Mouse (Mus musculus) adrenal gland, adult (tissue): ENCODE results near the gene C8g.

Source experiments
- DNase-seq, 2 experiments: peaks; one replicate each; pipeline ENCODE4 v3.0.0; 2022 to 2023; ENCODE audit warnings: low spot score in 1 of 2; ENCODE audit not compliant: inconsistent age in 2 of 2

C8g gene

DNA sequence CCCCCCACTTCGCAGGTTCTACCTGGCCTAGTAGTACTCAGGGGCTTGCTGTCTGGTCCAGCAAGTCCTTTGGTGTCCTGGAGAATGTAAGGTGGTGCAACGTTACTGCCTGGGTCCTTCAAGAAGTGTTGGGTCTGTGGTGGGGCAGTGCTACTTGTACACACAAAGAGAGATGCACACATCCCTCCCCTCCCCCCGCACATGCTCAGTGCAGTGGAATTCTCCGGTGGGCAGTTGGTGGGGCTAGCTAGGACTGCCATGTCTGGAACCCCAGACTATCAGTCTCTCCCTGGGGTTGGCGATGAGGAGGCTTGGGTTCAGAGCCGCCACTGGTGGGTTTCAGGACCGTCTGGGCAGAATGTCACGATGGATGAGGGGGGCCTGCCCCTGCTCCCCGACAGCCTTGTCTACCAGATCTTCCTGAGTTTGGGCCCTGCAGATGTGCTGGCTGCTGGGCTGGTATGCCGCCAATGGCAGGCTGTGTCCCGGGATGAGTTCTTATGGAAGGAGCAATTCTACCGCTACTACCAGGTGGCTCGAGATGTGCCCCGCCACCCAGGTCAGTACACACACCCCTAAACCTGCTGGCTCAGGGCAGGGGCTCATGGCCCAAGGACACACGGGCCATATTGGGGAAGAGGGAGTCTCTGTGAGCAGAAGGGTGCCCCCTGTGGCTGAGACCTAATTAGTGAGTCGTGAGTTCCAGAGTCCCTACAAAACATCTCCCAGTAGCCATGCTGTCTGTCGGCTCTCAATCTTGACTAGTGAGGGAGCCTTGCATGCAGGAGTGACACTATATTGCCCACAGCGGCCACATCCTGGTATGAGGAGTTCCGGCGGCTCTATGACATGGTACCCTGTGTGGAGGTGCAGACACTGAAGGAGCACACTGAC, at the start of gene C8g:
Gene C8g (minus strand): TSS at position 127 of the 894 bp plus-strand sequence.
- peak in 1 of 2 experiments; percentile 60 for DNase-seq

DNA sequence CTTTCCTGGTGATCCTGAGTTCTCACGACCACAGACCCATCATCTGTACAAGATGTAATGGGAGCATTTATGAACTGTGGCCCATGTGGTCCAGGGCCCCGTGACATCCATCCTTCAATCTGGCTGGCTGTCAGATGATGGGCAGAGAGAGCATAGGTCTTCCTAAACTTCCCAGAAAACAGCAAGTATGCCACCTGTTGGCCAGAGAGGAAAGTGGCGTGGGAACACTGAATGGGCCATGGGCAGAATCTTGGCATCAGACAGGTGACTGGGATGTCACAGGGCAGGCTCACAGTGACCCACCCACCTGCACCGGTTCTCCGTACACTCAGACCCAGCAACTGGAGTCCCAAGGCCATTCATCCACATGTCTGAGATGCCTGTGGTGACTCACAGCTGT, 49.7 kb upstream of the C8g start:
- DNase-seq: peak; percentile 70 to 88

DNA sequence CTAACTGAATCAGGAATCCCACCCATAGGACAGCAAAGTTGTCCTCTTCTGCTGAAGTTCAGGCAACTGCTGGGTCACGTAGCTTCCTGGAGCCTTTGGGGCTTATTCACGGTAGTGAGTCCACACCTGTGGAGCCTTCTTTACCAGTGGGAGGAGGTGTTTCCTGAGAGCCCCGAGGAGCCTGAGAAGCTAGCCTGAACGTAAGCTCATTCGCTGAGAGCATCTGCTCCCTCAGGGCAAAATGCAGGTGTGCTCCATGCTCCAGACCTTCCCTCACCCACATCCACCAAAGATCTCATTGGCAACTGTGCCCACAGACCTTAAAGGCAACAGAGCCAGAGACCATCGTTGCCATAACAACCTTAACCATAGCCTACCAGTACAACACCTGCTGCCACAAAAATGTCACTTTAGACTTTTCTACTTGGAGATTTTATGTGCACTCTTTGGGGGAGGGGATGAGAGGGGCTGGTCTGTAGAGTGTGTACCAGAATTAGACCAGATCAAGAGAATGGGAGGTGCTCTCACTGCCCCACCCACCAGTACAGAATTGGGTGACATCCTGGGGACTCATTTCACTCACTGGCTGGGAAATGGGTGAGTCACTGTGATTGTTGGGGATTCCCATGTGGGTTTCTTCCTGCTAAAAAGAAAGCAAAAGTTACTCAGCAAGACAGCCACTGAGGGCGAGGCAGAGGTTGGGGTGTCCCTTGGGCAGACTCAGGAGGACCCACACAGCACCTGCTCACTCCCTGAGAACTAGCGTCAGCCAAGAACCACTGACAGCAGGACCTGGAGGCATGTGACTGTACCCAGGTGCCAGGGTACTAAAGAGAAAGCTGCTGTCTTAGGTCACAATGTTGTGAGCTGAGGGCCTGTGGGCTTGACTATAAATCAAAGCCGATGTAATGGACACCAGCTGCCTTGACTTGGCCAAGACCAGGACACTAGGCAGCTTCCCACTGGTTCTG, 47.8 kb upstream of the C8g start:
- no peak for DNase-seq

DNA sequence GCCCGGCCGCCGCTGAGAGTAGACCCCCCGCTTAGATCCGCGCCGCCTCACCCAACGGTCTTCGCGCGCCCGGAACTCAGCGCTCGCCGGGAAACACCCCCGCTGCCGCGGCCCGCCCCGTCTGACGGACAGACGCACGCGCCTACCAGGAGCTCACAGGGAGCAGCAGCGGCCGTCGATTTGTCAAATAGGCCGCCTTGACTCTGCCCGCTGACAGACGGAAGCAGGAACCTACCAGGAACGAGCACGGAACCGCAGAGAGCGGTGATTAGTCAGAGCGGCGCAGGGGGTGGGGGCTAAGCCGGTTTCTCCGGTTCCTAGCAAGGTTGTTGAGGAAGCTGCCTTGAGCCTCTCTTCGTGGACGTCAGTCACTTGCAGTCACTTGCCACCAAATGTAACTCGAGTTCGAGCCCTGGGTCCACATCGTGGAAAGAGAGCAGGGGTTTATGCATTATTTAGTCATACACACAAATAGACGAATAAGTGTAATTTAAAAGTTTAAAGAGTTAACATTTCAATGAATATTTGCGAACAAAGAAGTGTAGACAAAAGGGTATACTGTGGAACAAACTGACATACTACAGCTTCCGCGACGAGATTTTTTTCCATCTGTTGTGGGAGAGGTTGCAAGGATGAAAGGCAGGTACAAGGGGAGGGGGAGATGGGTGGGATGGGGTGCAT, 45.4 kb upstream of the C8g start, which contains the start of gene Traf2:
Gene Traf2 (minus strand): TSS at position 130 of the 681 bp plus-strand sequence.
- peak; percentile 99 for DNase-seq

DNA sequence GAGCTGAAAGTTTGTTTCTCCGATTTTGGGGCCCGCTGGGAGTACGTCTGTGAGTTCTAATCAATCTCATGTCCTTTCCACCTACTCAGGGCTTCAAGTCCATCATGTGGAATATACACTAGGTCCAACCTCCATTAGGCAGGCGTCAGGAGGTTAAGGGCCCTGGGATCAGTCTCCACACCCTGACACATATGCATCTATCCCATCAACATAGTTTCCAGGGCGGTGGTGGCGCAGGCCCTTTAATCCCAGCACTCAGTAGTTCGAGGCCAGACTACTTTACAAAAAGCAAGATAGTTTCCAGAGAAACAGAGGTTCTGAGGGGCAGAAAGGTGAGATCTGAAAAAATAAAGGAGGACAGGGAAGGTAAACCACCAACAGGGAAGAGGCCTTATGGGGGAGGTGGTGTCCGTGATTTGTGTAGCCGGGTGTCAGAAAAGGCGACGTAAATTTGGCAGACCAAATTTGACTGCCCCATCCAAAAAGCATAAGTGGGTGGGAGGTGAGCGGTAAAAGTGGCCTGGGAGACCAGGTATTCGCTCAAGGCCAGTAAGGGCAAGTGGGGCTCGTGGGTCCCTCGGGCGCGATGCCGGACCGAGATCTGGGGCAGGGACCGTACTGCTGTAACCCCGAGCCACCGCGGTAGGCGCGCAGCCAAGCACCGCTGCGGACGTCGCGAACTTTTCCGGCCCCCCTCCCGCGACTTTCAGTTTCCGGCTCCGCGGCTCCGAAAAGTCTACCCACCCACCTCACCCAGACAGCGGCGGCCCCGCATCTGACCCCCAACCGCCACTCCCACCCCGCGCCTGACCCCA, 44.7 kb upstream of the C8g start:
- DNase-seq: no peak

DNA sequence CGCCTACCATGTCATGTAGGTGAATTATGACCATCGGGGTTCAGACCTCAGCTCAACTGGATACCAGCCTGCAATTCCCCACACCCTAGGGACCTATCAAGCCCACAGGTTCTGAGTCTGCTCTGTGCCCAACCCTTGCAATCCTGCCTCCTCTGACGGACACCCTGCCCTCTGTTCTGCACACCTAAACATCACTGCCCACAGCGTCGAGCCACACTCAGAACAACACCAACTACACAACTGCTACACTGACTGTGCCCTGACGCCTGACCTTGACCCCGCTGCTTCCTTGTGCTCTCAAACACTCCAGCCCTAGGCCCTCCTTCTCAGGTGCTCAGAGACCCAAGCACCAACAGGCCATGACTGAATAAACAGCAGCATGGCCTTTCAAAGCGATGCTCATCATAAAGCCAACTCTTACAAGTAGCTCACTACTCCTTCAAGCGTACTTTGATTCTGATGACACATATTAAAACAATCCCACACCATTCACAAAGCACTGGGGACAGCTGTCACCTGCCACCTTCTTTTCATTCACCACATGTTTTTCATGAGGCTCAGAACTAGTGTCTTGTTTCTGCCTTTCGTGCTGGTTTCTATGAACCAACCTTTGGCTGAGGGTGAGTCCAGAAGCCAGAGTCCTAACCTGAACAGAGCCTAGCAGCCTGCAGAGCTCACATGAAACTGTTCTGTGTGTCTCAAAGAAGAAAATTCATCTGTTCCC, 40.3 kb upstream of the C8g start:
- DNase-seq: peak in 1 of 2 experiments; percentile 53

DNA sequence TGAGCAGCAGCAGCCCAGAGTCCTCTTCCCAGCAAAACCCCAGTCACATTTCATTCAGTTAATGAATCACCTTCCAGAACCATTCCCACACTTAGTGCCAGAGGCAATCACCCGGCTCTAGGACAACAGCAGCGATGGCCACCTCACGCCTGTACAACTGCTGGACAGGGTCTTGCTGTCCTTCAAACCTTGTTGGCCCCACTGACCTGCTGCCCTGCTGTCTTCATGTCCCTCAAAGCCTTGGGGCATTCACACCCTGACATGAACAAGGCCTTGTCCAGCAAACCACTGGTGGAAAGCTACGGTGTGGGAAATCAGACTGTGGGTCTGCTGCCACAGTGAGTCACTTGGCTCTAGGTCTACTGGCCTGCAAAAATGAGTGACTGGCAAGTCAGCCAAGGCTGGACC, 39.0 kb upstream of the C8g start:
- peak; percentile 60 to 88 for DNase-seq

DNA sequence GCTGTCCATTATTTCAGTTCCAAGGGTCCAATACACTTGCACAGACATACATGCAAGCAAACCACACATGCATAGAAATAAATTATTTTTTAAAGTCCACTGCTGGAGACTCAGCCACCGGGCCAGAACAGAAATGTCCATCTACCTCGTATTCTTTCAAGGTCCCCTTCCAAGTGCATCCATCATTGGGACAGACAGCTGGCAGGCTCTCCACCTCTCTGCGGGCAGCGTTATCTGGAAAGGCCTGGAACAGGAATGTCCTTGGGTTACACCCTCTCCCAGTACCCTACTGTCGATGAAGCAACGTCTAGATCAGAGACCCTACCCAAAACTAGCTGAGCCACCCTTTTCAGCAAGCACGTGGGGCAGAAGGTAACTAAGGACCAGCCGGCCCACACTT, 35.0 kb upstream of the C8g start:
- peak; percentile 88 to 92 for DNase-seq

DNA sequence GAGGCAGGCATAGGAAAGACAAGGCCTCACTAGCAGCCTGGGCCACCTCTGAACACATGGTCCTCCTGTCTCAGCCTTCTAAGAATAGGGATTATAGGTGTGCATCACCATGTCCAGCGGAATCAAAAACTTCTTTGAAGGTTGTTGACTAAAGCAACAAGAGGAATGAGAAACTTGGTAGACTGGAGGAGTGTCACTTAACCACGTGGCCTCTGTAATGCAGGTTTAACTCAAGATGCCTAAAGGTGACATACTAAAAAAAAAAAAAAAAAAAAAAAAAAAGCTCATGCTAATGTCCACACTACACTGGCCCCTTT, 33.3 kb upstream of the C8g start:
- DNase-seq: no peak

DNA sequence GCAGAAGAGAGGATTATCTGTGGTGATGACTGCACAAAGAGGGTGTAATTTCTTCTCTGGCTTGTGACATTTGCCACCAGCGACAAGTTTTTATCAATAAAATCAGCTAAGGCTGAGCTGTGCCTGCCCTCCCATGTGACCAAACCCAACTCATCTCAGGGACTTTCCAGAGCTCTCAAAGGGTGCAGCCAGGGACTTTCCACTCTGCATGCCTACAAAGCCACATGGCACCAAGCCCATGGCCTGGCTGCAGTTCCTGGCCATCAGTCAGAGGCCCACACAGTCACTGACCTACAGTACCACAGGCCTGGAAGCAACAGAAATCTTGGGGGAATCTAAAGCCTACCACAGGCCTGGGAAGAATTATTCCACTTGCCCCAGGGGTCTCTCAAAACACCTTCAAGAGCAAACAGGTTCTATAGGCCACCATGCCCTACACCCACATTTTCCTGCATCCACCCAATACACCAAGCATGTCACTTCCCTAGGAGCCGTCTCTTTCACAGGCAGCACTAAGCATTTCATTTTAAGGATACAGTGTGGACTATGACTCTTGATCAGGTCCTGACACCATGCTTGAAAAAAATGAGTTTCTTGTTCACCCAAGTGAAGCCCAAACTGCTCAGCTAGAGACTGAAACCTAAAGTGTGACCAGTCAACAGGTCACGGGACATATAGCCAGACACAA, 32.8 kb upstream of the C8g start:
- DNase-seq: peak; percentile 94 to 96

DNA sequence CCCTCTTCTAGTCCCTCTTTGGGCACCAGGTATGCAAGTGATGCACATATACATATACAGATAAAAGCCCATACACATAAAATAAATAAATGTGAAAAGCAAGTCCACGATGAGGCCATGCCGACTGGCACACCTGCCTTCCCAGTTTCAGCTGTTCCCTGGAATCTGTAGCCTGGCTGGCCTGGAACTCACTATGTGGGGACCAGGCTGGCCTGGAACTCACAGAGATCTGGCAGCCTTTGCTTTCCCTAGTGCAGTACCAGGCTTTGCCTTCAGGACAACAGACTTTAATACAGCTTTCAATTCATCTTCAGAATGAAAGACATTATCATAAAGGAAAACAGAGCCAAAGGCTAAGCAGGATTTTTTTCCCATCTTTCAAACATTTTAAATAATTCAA, 32.2 kb upstream of the C8g start:
- DNase-seq: peak in 1 of 2 experiments; percentile 44

DNA sequence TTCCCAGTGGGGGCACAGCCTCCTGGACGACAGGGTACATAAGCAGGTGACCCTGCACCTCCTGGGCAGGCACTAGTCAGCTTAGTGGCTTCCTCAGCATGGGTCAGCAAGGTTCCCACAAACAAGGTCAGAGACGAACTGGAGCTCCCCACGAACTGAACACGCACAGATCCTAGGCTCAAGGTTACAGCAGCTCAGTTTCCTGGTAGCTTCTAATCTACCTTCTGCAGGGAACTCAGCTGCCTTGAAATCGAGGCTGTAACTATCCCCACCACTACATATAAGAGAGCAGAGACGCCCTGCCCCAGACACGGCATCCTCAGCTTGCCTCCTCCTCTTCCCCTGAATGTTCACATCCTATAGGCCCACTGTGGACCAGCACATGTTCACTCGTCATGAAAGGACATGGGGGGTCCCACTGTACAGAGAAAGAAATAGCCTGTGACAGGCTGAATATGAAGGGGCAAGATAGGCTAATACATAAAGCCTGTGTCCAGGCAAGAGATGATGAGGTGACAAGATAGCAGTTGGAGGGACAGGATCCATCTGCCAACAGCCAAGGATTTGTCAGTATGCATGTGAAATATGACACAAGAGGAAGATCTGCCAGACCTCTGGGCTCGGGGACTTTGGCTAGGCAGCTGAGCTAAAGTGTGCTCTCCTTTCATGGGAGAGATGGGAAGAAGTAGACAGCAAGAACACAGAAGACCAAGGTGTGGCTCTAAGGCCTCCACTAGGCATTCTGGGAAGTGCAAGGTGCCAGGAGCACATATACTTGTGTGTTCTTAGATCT, 25.2 kb upstream of the C8g start:
- DNase-seq: peak; percentile 59 to 74

DNA sequence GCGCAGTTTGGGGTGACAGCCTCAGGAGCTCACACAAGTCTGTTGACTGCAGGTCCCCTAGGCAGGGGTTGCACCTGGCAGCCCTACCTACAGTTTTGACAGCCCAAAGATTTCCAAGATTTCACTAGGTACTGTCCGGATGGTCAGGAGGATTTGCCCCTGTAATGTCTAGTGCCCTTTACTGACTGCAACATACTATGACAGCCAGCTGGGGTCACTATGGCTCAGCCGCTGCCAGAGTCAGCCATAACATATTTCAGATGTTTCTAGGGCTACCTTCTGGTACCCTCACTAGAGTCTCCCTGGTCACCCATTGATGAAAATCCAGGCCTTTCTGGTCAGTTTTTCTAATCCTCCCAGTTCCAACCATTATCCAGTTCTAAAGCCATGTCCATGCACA, 8.4 kb upstream of the C8g start:
- peak in 1 of 2 experiments; percentile 52 for DNase-seq

DNA sequence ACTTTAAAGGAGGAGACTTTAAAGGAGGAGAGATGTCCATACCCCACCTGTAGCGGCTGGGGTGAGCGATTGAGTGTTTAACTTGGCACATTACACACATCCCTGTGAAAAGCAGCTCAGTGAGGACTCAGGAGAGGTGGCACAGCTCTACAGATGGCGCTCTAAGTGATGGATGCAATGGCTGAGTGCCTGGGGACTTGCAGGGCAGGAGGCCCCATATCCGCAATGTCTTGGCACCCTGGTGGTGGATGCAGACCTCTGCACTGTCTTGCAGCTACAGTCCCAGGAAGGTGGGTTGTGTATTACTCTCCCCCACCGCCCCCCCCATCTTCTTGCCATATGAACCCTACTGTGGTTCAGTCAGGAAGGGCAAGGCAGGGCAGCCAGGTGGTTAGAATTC, 5.4 kb upstream of the C8g start:
- no peak for DNase-seq

DNA sequence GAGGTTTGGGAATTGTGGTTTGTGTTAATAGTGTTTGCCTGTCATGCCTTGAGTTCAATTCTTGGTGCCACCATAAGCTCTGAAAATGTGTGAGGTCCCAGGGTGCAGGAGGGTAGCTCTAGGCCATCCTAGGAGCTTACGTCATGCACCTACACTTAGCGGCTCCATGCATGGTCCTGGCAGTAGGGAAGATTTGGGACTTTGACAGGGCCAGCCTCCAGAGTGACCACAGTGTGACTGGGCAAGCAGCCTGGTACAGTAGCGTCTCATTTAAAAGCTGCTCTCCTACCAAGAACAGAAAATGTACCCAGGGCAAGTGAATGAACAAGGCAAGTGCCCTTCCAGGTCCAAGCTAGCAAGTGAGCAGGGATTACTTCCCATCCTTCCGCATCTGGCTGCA, 4.3 kb upstream of the C8g start:
- DNase-seq: no peak

DNA sequence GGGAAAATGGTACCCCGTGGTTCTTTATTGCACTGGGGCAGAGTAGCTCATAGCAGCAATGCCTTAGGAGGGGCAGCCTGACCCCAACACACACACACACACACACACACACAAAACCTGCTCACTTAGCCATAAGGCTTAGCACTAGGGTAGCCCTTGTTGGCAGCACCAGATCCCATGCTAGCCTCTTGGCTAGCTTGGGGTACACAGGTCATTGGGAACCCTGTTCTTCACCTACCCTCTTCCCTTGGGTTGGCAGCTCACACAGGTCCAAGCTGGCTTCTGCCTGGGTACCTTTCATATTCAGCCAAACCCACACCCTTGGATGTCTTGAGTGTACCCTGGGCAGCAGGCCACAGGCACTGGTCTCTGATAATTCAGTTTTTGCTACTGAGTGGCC, 3.5 kb upstream of the C8g start:
- DNase-seq: no peak

DNA sequence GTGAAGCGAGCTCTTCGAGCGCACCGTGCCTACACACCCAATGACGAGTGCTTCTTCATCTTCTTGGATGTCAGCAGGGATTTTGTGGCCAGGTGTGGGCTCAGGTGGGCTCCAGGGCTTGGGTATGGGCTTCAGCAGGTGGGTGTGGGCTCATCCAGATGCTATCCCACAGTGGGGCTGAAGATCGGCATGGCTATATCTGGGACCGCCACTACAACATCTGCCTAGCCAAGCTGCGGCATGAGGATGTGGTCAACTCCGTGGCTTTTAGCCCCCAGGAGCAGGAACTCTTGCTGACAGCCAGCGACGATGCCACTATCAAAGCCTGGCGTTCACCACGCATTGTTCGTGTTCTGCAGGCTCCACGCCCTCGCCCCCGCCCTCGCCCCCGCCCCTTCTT, 3.0 kb upstream of the C8g start:
- no peak for DNase-seq

DNA sequence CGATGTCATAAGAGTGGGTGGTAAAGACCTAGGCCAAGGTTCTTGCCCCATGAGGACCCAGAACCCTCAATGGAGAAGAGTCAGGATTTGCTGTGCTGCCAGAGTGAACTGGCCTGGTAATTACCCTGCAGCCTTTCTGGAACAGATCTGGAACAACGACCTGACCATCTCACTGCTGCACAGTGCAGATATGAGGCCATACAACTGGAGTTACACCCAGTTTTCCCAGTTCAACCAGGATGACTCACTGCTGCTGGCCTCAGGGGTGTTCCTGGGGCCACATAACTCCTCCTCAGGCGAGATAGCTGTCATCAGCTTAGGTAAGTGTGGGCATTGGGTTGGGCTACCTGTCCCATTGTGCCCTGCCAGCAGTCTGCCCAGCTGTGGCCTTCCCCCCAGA, 1.2 kb upstream of the C8g start:
- DNase-seq: no peak
